Comparison of ENCODE assay signal across 8 mouse cellular contexts in the genomic region with DNA sequence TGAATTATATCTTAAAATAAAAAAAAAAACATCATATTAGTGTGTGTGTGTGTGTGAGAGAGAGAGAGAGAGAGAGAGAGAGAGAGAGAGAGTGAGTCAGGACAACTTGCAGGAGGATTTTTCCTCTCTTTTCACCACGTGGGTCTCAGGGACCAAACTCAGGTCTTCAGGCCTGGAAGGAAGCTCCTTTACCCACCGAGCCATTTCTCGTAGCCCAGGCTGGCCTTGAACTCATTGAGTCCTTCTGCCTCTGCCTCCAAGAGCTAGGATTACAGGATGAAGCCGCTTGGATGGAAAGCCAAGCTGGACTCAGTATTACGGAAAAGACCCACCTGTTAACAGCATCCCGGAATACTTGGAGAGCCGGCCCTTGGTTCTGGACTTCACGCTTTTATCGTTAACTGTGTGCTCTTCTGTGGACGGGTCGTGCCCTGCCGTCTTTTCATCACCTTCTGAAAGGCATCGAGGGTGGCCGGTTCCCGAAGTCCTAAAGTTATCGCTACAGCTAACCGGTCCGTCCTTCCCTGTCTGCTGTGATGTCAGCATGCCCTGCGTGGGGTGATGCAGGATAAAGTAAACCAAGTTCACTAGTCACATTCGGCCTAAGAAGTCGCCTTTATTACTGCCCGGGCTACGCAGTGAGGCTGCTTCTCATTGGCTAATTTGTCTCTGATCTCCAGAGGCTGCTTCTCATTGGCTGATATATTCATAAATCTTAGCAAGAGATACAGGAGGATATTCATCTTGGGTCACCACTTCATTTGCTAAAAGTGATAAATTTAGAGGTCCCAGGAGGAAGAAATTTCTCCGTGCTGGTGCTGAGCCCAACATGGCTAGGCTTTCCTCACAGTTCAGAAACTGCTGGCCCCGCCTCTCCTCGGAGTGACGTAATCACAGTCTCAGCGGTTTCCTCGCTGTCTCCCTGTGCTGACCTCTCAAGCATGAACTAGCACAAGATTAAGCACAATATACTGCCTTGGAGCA. TPM values are rescaled to one million over a fixed set of nuclear protein-coding genes. Genes with fewer than 3 reads are reported as not detected.
DNase-seq lines count a peak whose midpoint lies in the region; ATAC-seq and TF ChIP-seq lines count a peak whose summit lies in the region.

No protein-coding gene starts in this region.

- peak overlapping the region; percentile 55 for H3K27ac ChIP-seq in layer of hippocampus, adult 2 months
- H3K27ac ChIP-seq in bone marrow macrophage, adult 2 months (ENCODE audit: insufficient read depth, low read depth, low read length): no peak overlapping the region
- no peak overlapping the region for H3K27ac ChIP-seq in forebrain, embryonic 13.5 days

- WGBS in forebrain, embryonic 13.5 days: 18% methylated on average over 29 of the region's 29 CpGs

- peak overlapping the region; percentile 63 for H3K4me2 ChIP-seq in forebrain, embryonic 13.5 days

- no peak for TF ChIP-seq POLR2A in bone marrow macrophage, adult 2 months (IDR thresholded peaks at IDR 0.05; ENCODE audit: borderline replicate concordance, low read depth, low read length)

- peak overlapping the region; percentile 54 for H3K4me3 ChIP-seq in layer of hippocampus, adult 2 months
- H3K4me3 ChIP-seq in bone marrow macrophage, adult 2 months (ENCODE audit: insufficient read depth, low read length): peak overlapping the region; percentile 45
- peak overlapping the region; percentile 44 for H3K4me3 ChIP-seq in forebrain, embryonic 13.5 days

- H3K36me3 ChIP-seq in forebrain, embryonic 13.5 days (ENCODE audit: poor library complexity, severe bottlenecking): peaks cover 10% of the 10 kb centered on the region; the same call in 1 of the 2 replicates

- peak overlapping the region; percentile 62 for H3K9ac ChIP-seq in forebrain, embryonic 13.5 days

- no peak for TF ChIP-seq CTCF in layer of hippocampus, adult 2 months (conservative IDR thresholded peaks at IDR 0.05)
- no peak for TF ChIP-seq CTCF in bone marrow macrophage, adult 2 months (IDR thresholded peaks at IDR 0.05; ENCODE audit: low read depth, low read length)

- H3K27me3 ChIP-seq in forebrain, embryonic 13.5 days: 0 out of 2 replicates have a peak, but pooled peaks cover 3% of the 10 kb centered on the region

- peak; percentile 87 for ATAC-seq in forebrain, embryonic 13.5 days
- peak; percentile 88 to 93 for ATAC-seq in hematopoietic stem cell, adult 5-6 weeks (replicated peaks in 1 of 2; ENCODE audit: insufficient read depth in 1 of 2, low FRiP score in 2 of 2, low TSS enrichment in 1 of 2, low read depth in 1 of 2, poor library complexity in 2 of 2, severe bottlenecking in 2 of 2)

- DNase-seq in layer of hippocampus, adult 2 months (ENCODE audit: low spot score in 2 of 2): peak; percentile 31 to 36
- no peak for DNase-seq in layer of hippocampus, postnatal 25 days (ENCODE audit: extremely low spot score in 1 of 2, low spot score in 1 of 2)
- DNase-seq in left cerebral cortex, postnatal 4 days: peak; percentile 54
- peak; percentile 75 for DNase-seq in mesoderm, embryonic 11.5 days (ENCODE audit: low read depth, low spot score)
- peak; percentile 65 to 75 for DNase-seq in spleen, adult 18-20 months

- intact Hi-C loops in left cerebral cortex, postnatal 4 days (cut with DNase I): no loop called here

- H3K4me1 ChIP-seq in bone marrow macrophage, adult 2 months (ENCODE audit: control insufficient read depth, insufficient read depth, low read length): peaks cover 6% of the 10 kb centered on the region
- 0 out of 2 replicates have a peak, but pooled peaks cover 5% of the 10 kb centered on the region for H3K4me1 ChIP-seq in forebrain, embryonic 13.5 days

- peaks cover 14% of the 10 kb centered on the region for H3K9me3 ChIP-seq in forebrain, embryonic 13.5 days (replicated peaks)

RNA-seq across cellular contexts. Expression of gene Ulk4, which starts 8.6 kb away (rescaled TPM):
- total RNA-seq in layer of hippocampus, adult 2 months (2021): 1 to 10 TPM; 9.5 to 9.9 TPM
- 1 to 10 TPM; 7.4 to 8.6 TPM for total RNA-seq in layer of hippocampus, postnatal 25 days (2021)
- polyA plus RNA-seq in bone marrow macrophage, adult 2 months (2012; ENCODE audit: insufficient read depth, insufficient read length, missing spikeins): 0.49 and 1.3 TPM in 2 replicates
- 164 and 177 TPM in 2 replicates for polyA plus RNA-seq in forebrain, embryonic 13.5 days (2015; fragmentation: Nextera tagmentation; extraction: Ambion mirVana)
- total RNA-seq in hematopoietic stem cell, adult 5-6 weeks (2017): 2.7 and 8.3 TPM in 2 replicates
- total RNA-seq in left cerebral cortex, postnatal 4 days (2021): 1 to 10 TPM; 7.9 to 8.0 TPM

RNA-seq across cellular contexts. Expression of gene Trak1, which starts 11.7 kb away (rescaled TPM):
- 100 to 1,000 TPM; 255 to 260 TPM for total RNA-seq in layer of hippocampus, adult 2 months (2021)
- 100 to 1,000 TPM; 223 to 246 TPM for total RNA-seq in layer of hippocampus, postnatal 25 days (2021)
- 51.5 and 61.1 TPM in 2 replicates for polyA plus RNA-seq in bone marrow macrophage, adult 2 months (2012; ENCODE audit: insufficient read depth, insufficient read length, missing spikeins)
- 49.7 and 49.9 TPM in 2 replicates for polyA plus RNA-seq in forebrain, embryonic 13.5 days (2015; fragmentation: Nextera tagmentation; extraction: Ambion mirVana)
- 26.3 and 27.3 TPM in 2 replicates for total RNA-seq in hematopoietic stem cell, adult 5-6 weeks (2017)
- 100 to 1,000 TPM; 208 to 215 TPM for total RNA-seq in left cerebral cortex, postnatal 4 days (2021)

Comparison
In these comparisons a context has a peak if more than half of its experiments do, and no peak if none do; other contexts are left out.
1. DNase-seq: peak in layer of hippocampus, adult 2 months (2 of 2), left cerebral cortex, postnatal 4 days (single experiment), mesoderm, embryonic 11.5 days (single experiment) and spleen, adult 18-20 months (2 of 2); none in layer of hippocampus, postnatal 25 days (0 of 2).
2. Peak in every context shown above with its lines, with median percentiles within 50 percentile points of each other: H3K4me3 ChIP-seq.